Mouse (Mus musculus): ENCODE data around the gene Cln5. TPM values are rescaled to one million over a fixed set of nuclear protein-coding genes. Genes with fewer than 3 reads are reported as not detected.

Cln5 gene
- total RNA-seq, 1 experiment from 2014 or later, result 73.2 TPM

DNA sequence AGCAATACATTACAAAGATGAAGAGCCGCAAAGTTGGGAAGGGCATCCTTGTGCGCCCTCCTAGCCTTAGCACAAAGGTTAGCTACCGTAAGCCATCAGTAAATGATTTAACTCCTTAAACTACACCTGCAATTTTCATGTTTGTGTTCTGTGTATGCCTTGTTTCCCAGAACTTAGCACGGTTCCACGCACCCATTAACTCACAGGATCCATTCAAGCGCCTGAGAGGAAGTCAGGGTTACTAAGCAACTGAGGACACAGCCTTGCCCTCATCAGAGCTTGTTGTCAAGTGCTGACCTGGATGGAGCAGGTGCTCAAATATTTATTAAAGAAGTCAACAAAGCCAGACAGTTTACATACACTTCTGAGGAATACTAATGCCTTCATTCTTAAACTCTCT, 32.2 kb downstream of the Cln5 start:
- no peak for ATAC-seq (ENCODE audit: extremely low read depth, insufficient number of reproducible peaks, low FRiP score, poor library complexity, severe bottlenecking)

GRCm38 (mm10) chr14:103102731-103103335, 32.8 kb downstream of the Cln5 start:
- no peak for ATAC-seq (ENCODE audit: extremely low read depth, insufficient number of reproducible peaks, low FRiP score, poor library complexity, severe bottlenecking)

DNA sequence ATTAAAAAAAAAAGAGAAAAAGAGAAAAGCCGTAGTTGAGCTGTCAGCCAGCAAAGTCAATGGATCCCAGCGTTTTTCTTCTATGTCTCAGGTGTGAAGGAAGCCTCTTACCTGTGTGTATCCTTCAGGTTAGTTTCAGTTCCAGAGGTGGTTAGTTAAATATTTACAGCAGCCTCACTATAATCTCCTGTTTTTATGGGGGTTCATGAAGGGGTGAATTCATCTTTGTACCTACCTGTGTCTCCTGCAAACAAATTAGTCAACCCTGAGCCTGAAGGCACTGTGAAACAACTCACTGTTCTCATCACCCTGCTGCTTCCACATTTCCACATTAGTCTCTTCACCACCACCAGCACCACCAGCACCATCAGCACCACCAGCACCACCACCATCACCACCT, 36.3 kb downstream of the Cln5 start:
- no peak for ATAC-seq (ENCODE audit: extremely low read depth, insufficient number of reproducible peaks, low FRiP score, poor library complexity, severe bottlenecking)

- ATAC-seq (ENCODE audit: extremely low read depth, insufficient number of reproducible peaks, low FRiP score, poor library complexity, severe bottlenecking), result no peak
These were observed 40.0 kb downstream of the Cln5 start for GRCm38 (mm10) chr14:103109971-103110370.

DNA sequence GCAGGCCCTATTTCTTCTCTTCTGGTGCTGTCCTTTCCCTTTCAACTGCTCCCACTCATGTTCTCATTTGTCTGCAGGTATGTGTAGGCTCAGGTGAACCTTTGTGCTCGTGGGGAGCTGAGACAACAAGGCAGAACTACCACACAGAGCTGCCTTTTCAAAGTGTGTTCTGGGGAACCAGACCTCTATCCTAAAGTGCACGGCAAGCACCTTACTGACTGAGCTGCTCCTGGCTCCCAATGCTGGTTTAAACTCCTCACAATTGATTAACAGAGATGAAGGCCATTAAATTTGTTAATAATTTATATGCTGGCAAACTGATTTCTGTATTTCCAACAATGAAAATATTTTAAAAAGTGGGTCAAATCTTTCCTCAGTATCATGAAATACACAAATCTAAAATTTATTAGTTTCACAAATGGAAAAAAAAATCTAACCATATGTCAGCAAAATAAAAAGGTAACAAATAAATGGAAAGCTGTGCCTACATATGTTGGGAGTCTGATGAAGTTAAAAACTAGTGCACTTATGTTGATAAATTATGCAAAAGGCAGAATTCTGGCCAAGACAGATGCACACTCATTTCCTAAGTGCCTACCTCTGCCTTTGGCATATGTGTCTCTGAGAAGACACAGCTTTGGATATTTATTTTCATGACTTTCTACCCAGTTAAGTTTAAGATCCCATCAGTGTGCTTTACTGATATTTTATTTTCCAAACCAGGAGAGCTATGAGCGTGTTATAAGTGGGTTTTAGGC, 42.8 kb downstream of the Cln5 start:
- ATAC-seq (ENCODE audit: extremely low read depth, insufficient number of reproducible peaks, low FRiP score, poor library complexity, severe bottlenecking), result no peak

DNA sequence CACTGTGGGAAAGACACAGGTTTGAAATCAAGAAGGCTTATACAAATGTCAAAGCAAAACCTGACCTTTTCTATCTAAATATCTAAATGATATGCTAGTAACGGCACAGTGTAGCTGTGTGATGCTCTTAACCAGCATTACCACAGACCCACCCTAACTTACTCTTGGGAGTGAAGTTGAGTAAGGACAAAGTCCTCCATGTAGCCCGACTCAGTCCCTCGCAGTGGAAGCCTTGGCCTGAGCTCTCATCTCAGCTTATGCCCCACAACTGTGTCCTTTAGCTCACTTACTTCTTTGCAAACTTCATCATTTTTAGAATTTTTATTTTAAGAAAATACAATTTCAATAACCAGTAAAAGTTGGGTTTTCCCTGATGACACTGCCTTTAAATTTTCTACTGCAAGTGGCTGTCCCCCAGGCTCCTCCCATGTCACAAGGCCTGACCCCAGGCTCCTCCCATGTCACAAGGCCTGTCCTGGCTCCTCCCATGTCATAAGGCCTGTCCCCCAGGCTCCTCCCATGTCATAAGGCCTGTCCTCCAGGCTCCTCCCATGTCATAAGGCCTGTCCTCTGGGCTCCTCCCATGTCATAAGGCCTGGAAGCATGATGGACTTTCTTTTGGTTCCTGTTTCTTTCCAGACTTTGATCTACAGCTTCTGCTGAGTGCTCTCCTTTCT, 45.1 kb downstream of the Cln5 start:
- ATAC-seq (ENCODE audit: extremely low read depth, insufficient number of reproducible peaks, low FRiP score, poor library complexity, severe bottlenecking), result peak; percentile 73; the same call in 1 of the 2 replicates

DNA sequence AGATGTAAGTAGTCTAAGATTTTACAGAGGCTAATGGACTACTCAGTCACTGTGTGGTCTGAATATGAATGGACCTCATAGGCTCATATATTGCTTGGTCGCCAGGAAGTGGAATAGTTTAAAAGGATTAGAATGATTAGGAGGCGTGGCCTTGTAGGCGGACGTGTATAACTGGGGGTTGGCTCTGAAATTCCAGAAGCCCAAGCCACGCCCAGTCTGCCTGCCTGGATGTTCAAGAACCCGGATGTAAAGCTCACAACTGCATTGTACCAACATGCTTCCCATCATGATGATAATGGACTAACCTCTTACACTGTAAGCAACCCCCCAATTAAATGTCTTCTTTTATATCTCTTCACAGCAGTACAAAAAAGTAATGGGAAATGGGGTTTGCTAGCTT, 55.7 kb downstream of the Cln5 start:
- no peak for ATAC-seq (ENCODE audit: extremely low read depth, insufficient number of reproducible peaks, low FRiP score, poor library complexity, severe bottlenecking)

Other genes with a start within 250 kb of the Cln5 start
- 373 and 393 TPM in 2 replicates for gene Kctd12, start 87.6 kb upstream of the Cln5 start, total RNA-seq (2017)
- gene Acod1, start 23.2 kb upstream of the Cln5 start, total RNA-seq (2017), result 37.2 and 40.6 TPM in 2 replicates
- 203 and 231 TPM in 2 replicates for gene Fbxl3, start 29.4 kb downstream of the Cln5 start, total RNA-seq (2017)